Mouse (Mus musculus) stomach, postnatal 0 days (tissue): ENCODE results near the gene Pum1. TPM values are rescaled to one million over a fixed set of nuclear protein-coding genes. Genes with fewer than 3 reads are reported as not detected.

Source experiments
- ATAC-seq: fragments of 200-750 bp; cut with Nextera tagmentation; 2 replicates; pipeline ENCODE4 v1.8.0; 2017; ENCODE audit not compliant: low FRiP score, low TSS enrichment
- DNase-seq: peaks from one replicate; pipeline ENCODE4 v3.0.0-alpha.2; 2016; ENCODE audit warnings: low spot score
- H3K27ac ChIP-seq: fragments of 300-500 bp; sonication (generic); replicated peaks from 2 replicates; pipeline ENCODE4 v1.5.1; 2014; ENCODE audit warnings: mild to moderate bottlenecking, control low read depth
- H3K27me3 ChIP-seq: fragments of 300-500 bp; sonication (generic); 2 replicates; pipeline ENCODE4 v1.6.1; 2014; ENCODE audit warnings: low read length; ENCODE audit not compliant: control insufficient read depth, insufficient read depth
- H3K36me3 ChIP-seq: fragments of 300-500 bp; sonication (generic); 2 replicates; pipeline ENCODE4 v1.6.1; 2014; ENCODE audit warnings: low read length, mixed read lengths; ENCODE audit not compliant: control insufficient read depth, insufficient read depth
- H3K4me1 ChIP-seq: fragments of 300-500 bp; sonication (generic); replicated peaks from 2 replicates; pipeline ENCODE4 v1.6.1; 2014; ENCODE audit warnings: antibody characterized with exemption; ENCODE audit not compliant: control insufficient read depth, insufficient read depth
- H3K4me2 ChIP-seq: fragments of 300-500 bp; sonication (generic); replicated peaks from 2 replicates; pipeline ENCODE4 v1.6.1; 2014; ENCODE audit warnings: low read depth, mild to moderate bottlenecking, control low read depth, moderate library complexity
- H3K4me3 ChIP-seq: fragments of 300-500 bp; sonication (generic); 2 replicates; pipeline ENCODE4 v1.5.1; 2014; ENCODE audit warnings: low read depth, low read length, control low read depth
- H3K9ac ChIP-seq: fragments of 300-500 bp; sonication (generic); 2 replicates; pipeline ENCODE4 v1.6.1; 2014; ENCODE audit warnings: mild to moderate bottlenecking, low read length, control low read depth, mixed read lengths
- H3K9me3 ChIP-seq: fragments of 300-500 bp; sonication (generic); 2 replicates; pipeline ENCODE4 v1.6.1; 2016; ENCODE audit warnings: low read length; ENCODE audit not compliant: control insufficient read depth
- CTCF ChIP-seq: IDR thresholded peaks from 2 replicates; pipeline ENCODE4 v1.5.1; 2016; ENCODE audit warnings: antibody characterized with exemption, low read depth, mild to moderate bottlenecking, moderate library complexity
- EP300 ChIP-seq: optimal IDR thresholded peaks from 2 replicates; pipeline ENCODE3; 2016; ENCODE audit warnings: antibody characterized with exemption
- WGBS: fragments of 180-500 bp; shearing (Covaris S2); extraction: QIAGEN DNeasy Blood & Tissue Kit; methylation state at CpG from one replicate; pipeline ENCODE4 v1.1.7; 2014; 5-methylcytosine and 5-hydroxymethylcytosine counted together
- polyA plus RNA-seq: library from polyadenylated mRNA; unstranded; fragments of >200 nt; fragmentation: Nextera tagmentation; extraction: Ambion mirVana; gene quantifications from 2 replicates; pipeline ENCODE4 v1.2.1, GENCODE M21; 2015

Pum1 gene
- polyA plus RNA-seq, 1 experiment from 2014 or later: 27.0 TPM

DNA sequence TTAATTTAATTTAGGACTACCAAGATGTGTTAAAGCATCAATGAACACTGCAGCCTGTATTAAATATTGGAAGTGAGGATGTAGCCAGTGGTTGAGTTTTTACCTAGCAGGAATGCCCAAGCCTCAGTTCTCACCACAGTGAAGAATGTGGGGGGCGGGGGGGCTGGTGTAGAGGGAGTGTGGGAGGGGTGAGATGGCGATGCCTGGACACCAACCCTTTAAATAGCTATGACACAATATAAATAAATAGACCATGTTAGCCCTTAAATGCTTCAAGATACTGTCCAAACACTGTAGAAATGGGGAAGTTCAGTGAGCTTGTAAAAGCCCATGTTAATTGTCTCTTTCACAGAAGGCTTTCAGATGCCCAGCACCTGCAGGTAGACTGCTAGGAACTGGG, 96.8 kb downstream of the Pum1 start:
- peaks cover 29% of the 10 kb centered on the region for H3K36me3 ChIP-seq
- H3K9me3 ChIP-seq: no peaks in the 10 kb centered on the region
- TF ChIP-seq EP300: no peak
- TF ChIP-seq CTCF: no peak
- no peak overlapping the region for H3K27ac ChIP-seq
- no peak overlapping the region for H3K9ac ChIP-seq
- 72% methylated on average over 2 of the region's 2 CpGs for WGBS
- ATAC-seq (no peak), DNase-seq (no peak)
- H3K27me3 ChIP-seq: no peaks in the 10 kb centered on the region
- H3K4me3 ChIP-seq: no peak overlapping the region
- H3K4me1 ChIP-seq: no peaks in the 10 kb centered on the region
- no peak overlapping the region for H3K4me2 ChIP-seq

DNA sequence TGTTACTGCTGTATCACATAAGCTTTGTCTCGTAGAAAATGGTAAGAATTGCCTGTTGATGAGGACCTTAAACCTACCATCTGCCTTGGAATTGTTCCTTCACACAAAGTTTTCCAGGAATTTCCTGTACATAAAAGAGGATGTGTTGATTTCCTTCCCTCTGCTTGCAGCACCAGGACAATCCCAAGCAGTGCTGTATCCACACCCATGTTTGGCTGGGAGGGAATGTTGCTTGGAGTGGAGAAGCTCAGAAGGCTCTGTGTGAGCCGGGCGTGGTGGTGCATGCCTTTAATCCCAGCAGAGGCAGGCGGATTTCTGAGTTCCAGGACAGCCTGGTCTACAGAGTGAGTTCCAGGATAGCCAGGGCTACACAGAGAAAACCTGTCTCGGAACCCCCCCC, 98.7 kb downstream of the Pum1 start:
- DNase-seq (no peak), ATAC-seq (no peak)
- peaks cover 26% of the 10 kb centered on the region for H3K36me3 ChIP-seq
- TF ChIP-seq EP300 (no peak), CTCF (no peak)
- H3K9ac ChIP-seq: no peak overlapping the region
- H3K4me2 ChIP-seq: no peak overlapping the region
- no peak overlapping the region for H3K4me3 ChIP-seq
- no peaks in the 10 kb centered on the region for H3K9me3 ChIP-seq
- H3K27ac ChIP-seq: no peak overlapping the region
- WGBS: 72% methylated on average over 5 of the region's 5 CpGs
- H3K27me3 ChIP-seq: no peaks in the 10 kb centered on the region
- H3K4me1 ChIP-seq: no peaks in the 10 kb centered on the region

DNA sequence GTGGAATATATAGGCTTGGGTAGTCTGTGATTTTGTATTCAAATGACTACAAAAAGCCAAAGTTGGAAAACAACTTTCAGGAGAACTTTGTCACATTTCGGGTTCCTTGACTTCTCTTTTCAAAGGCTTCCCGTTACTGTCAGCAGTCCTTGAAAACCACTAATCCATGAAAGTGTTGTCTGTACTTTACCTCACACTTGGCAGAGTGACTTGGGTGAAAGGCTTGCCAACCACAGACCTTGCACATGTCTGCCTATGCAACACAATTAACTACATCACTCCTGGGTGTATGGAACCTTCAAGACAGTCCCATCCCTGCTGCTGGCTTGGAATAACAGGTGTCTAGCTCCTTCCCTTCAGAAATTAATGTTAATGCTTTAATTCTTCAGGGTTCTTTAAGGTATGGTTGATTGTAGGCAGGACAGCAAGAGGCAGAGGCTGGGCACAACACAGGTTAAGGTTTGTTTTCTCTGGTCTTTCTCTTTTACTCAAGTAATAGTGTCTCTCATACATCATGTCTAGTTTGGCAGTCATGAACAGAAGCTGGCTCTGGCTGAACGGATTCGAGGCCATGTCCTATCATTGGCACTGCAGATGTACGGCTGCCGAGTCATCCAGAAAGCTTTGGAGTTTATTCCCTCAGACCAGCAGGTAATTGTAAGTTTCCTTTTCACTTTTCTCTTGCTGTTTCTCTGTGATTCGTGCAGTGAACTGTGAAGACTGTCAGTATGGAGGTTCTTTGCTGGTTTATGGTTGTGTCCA, 102.5 kb downstream of the Pum1 start:
- 81% methylated on average over 7 of the region's 7 CpGs for WGBS
- H3K4me3 ChIP-seq: no peak overlapping the region
- DNase-seq (no peak), ATAC-seq (no peak)
- no peaks in the 10 kb centered on the region for H3K27me3 ChIP-seq
- TF ChIP-seq EP300: no peak
- no peak for TF ChIP-seq CTCF
- no peak overlapping the region for H3K9ac ChIP-seq
- no peaks in the 10 kb centered on the region for H3K4me1 ChIP-seq
- H3K27ac ChIP-seq: no peak overlapping the region
- no peak overlapping the region for H3K4me2 ChIP-seq
- H3K9me3 ChIP-seq: no peaks in the 10 kb centered on the region
- peaks cover 26% of the 10 kb centered on the region for H3K36me3 ChIP-seq

DNA sequence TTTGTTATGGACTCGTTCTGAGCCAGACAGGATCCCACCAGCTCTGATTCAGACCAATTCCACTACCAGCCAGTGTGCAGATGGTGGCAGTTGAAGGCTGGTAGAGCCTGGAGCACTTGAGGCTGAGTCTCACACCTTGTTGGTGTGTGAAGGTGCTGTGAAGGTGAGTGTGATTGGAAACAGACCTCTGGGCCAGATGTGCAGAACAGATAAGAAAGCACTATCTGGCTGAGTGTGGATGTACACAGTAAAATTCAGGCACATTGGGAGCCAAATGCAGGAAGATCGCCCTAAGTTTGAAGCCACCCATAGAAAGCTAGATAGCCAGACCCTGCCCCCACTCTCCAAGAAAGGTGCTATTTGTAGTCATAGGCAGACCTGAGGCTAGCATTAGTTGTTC, 103.3 kb downstream of the Pum1 start:
- no peak for TF ChIP-seq EP300
- TF ChIP-seq CTCF: no peak
- Histone ChIP-seq H3K4me1 (no peaks in the 10 kb centered on the region), H3K27ac (no peak overlapping the region), H3K4me3 (no peak overlapping the region), H3K27me3 (no peaks in the 10 kb centered on the region), H3K4me2 (no peak overlapping the region), H3K9me3 (no peaks in the 10 kb centered on the region), H3K9ac (no peak overlapping the region), H3K36me3 (peaks cover 33% of the 10 kb centered on the region)
- WGBS: 97% methylated on average over 1 of the region's 2 CpGs
- ATAC-seq: no peak
- DNase-seq: no peak

DNA sequence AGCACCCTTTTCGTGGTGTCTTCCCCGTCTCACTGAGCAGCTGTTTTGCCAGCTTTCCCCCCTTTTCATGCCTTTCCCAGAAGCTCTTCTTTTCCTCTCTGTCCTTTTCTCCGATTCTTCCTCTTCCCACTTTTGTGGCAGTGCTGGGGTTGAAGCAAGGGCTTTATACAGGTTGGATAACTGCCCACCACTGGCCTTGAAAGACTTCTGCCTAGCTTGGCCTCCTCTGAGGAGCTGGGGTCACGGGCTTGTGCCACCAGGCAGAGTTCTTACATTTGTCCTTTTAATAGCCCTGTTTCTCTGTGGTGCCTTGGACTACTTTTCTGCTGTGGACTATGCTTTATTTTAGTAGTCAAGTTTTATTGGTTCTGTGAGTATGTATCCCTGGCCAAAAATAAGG, 103.8 kb downstream of the Pum1 start:
- DNase-seq (no peak), ATAC-seq (no peak)
- no peaks in the 10 kb centered on the region for H3K27me3 ChIP-seq
- 91% methylated on average over 4 of the region's 4 CpGs for WGBS
- H3K4me3 ChIP-seq: no peak overlapping the region
- no peak overlapping the region for H3K27ac ChIP-seq
- TF ChIP-seq EP300: no peak
- TF ChIP-seq CTCF: no peak
- H3K9ac ChIP-seq: no peak overlapping the region
- peaks cover 36% of the 10 kb centered on the region for H3K36me3 ChIP-seq
- H3K4me2 ChIP-seq: no peak overlapping the region
- H3K9me3 ChIP-seq: no peaks in the 10 kb centered on the region
- no peaks in the 10 kb centered on the region for H3K4me1 ChIP-seq

DNA sequence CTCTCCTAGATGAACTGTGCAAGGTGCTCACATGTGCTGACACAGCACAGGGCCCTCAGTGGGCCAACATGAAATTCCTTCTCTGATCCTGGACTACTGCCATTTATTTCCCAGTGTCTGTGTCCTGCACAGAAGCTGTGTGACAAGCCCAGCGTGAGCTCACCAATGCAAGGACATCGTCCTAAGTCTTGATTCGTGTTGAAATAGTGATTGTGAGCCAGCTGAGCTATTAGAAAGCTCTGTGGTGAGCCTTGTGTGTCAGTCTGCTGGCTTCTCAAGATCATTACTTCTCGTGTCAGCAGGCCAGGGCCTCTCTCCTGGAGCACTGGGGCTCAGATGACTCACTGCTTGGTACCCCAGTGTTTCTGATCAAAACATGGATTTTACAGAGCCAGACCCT, 110.8 kb downstream of the Pum1 start:
- Histone ChIP-seq H3K4me1 (0 out of 2 replicates have a peak, but pooled peaks cover 2% of the 10 kb centered on the region), H3K9me3 (no peaks in the 10 kb centered on the region), H3K4me2 (no peak overlapping the region), H3K9ac (no peak overlapping the region), H3K27ac (no peak overlapping the region), H3K27me3 (no peaks in the 10 kb centered on the region), H3K4me3 (no peak overlapping the region), H3K36me3 (peaks cover 36% of the 10 kb centered on the region)
- ATAC-seq: no peak
- no peak for DNase-seq
- 78% methylated on average over 4 of the region's 4 CpGs for WGBS
- TF ChIP-seq EP300 (no peak), CTCF (no peak)
